Mouse (Mus musculus) MEL (cell line): ENCODE data around the gene Muc2. TPM values are rescaled to one million over a fixed set of nuclear protein-coding genes. Genes with fewer than 3 reads are reported as not detected.

Experiments used
- DNase-seq: peaks from one replicate; pipeline ENCODE4 v3.0.0; 2011; ENCODE audit warnings: low read depth, low spot score
- H3K27ac ChIP-seq: 2 replicates; pipeline ENCODE4 v1.5.1; 2012; ENCODE audit warnings: low read depth, mild to moderate bottlenecking, control low read depth, low read length, moderate library complexity; ENCODE audit not compliant: control insufficient read depth
- H3K27me3 ChIP-seq, 2 experiments: fragments of 150-350 bp in 1 of 2; sonication (generic) in 1 of 2; 2 replicates each; pipeline ENCODE4 v1.6.1; 2012; ENCODE audit warnings: low read length in 2 of 2, mild to moderate bottlenecking in 2 of 2, improper control_type of control experiment in 1 of 2, moderate library complexity in 1 of 2; ENCODE audit not compliant: insufficient read depth in 2 of 2, control insufficient read depth in 1 of 2
- H3K36me3 ChIP-seq, 2 experiments: 2 replicates each; pipeline ENCODE4 v1.6.1; 2012 to 2014; ENCODE audit warnings: low read length in 2 of 2, improper control_type of control experiment in 1 of 2, inconsistent platforms in 1 of 2, mild to moderate bottlenecking in 1 of 2; ENCODE audit not compliant: insufficient read depth in 2 of 2, control insufficient read depth in 1 of 2
- H3K4me1 ChIP-seq, 2 experiments: fragments of 150-350 bp in 1 of 2; sonication (generic) in 1 of 2; 2 replicates each; pipeline ENCODE4 v1.6.1; 2012; ENCODE audit warnings: low read length in 2 of 2, improper control_type of control experiment in 1 of 2, mild to moderate bottlenecking in 1 of 2; ENCODE audit not compliant: insufficient read depth in 2 of 2, control insufficient read depth in 1 of 2
- H3K4me3 ChIP-seq, 2 experiments: fragments of 150-350 bp in 1 of 2; sonication (generic) in 1 of 2; 2 replicates each; pipeline ENCODE4 v1.5.1; 2012; ENCODE audit warnings: low read depth in 2 of 2, low read length in 2 of 2, mild to moderate bottlenecking in 2 of 2, moderate library complexity in 2 of 2, control low read depth in 1 of 2, improper control_type of control experiment in 1 of 2; ENCODE audit not compliant: control insufficient read depth in 1 of 2, insufficient read depth in 1 of 2
- H3K79me2 ChIP-seq: 2 replicates; pipeline ENCODE4 v1.6.1; 2012; ENCODE audit warnings: mild to moderate bottlenecking, low read length, moderate library complexity; ENCODE audit not compliant: control insufficient read depth, poor library complexity, insufficient read depth
- H3K9ac ChIP-seq: 2 replicates; pipeline ENCODE4 v1.6.1; 2012; ENCODE audit warnings: low read depth, mild to moderate bottlenecking, control low read depth, low read length, moderate library complexity; ENCODE audit not compliant: control insufficient read depth, poor library complexity, severe bottlenecking
- H3K9me3 ChIP-seq: fragments of 150-350 bp; sonication (generic); replicated peaks from 2 replicates; pipeline ENCODE4 v1.6.1; 2012; ENCODE audit warnings: mild to moderate bottlenecking, low read length, improper control_type of control experiment, moderate library complexity; ENCODE audit not compliant: insufficient read depth
- BHLHE40 ChIP-seq: IDR thresholded peaks from 2 replicates; pipeline ENCODE4 v1.6.1; 2012; ENCODE audit warnings: low read depth, mild to moderate bottlenecking, inconsistent platforms, low read length, improper control_type of control experiment, borderline replicate concordance
- CHD2 ChIP-seq: IDR thresholded peaks from 2 replicates; pipeline ENCODE4 v1.6.1; 2011; ENCODE audit warnings: low read length, improper control_type of control experiment
- E2F4 ChIP-seq: IDR thresholded peaks from 2 replicates; pipeline ENCODE4 v1.6.1; 2011; ENCODE audit warnings: low read depth, low read length, improper control_type of control experiment, borderline replicate concordance
- ELF1 ChIP-seq: IDR thresholded peaks from 2 replicates; pipeline ENCODE4 v1.6.1; 2014; ENCODE audit warnings: low read depth, mild to moderate bottlenecking, inconsistent platforms, low read length, improper control_type of control experiment, moderate library complexity
- EP300 ChIP-seq, 2 experiments: IDR thresholded peaks; 2 replicates each; pipeline ENCODE4 v1.6.1; 2011; ENCODE audit warnings: improper control_type of control experiment in 2 of 2, low read length in 2 of 2, low read depth in 1 of 2, mild to moderate bottlenecking in 1 of 2
- GABPA ChIP-seq: IDR thresholded peaks from 2 replicates; pipeline ENCODE4 v1.6.1; 2012; ENCODE audit warnings: low read depth, mild to moderate bottlenecking, inconsistent platforms, low read length, improper control_type of control experiment, moderate library complexity
- GATA1 ChIP-seq: IDR thresholded peaks from 2 replicates; pipeline ENCODE4 v1.6.1; 2011; ENCODE audit warnings: low read depth, low read length, improper control_type of control experiment
- JUND ChIP-seq: IDR thresholded peaks from 2 replicates; pipeline ENCODE4 v1.6.1; 2011; ENCODE audit warnings: low read depth, mild to moderate bottlenecking, improper control_type of control experiment, low read length
- KAT2A ChIP-seq: conservative IDR thresholded peaks from 2 replicates; pipeline ENCODE4 v1.6.1; 2012; ENCODE audit warnings: low read depth, low read length, improper control_type of control experiment, inconsistent platforms
- MAFK ChIP-seq: IDR thresholded peaks from 2 replicates; pipeline ENCODE4 v1.6.1; 2011; ENCODE audit warnings: low read depth, mild to moderate bottlenecking, low read length, improper control_type of control experiment, borderline replicate concordance
- MAX ChIP-seq: IDR thresholded peaks from 2 replicates; pipeline ENCODE4 v1.6.1; 2011; ENCODE audit warnings: low read length, improper control_type of control experiment
- MAZ ChIP-seq: IDR thresholded peaks from 2 replicates; pipeline ENCODE4 v1.6.1; 2012; ENCODE audit warnings: low read depth, mild to moderate bottlenecking, inconsistent platforms, low read length, improper control_type of control experiment
- MEF2A ChIP-seq: IDR thresholded peaks from 2 replicates; pipeline ENCODE4 v1.6.1; 2014; ENCODE audit warnings: low read depth, mild to moderate bottlenecking, inconsistent platforms, low read length, improper control_type of control experiment; ENCODE audit not compliant: poor library complexity, insufficient replicate concordance, severe bottlenecking; ENCODE audit errors: extremely low read depth
- MXI1 ChIP-seq: IDR thresholded peaks from 2 replicates; pipeline ENCODE4 v1.6.1; 2011; ENCODE audit warnings: mild to moderate bottlenecking, low read depth, low read length, improper control_type of control experiment
- MYB ChIP-seq: IDR thresholded peaks from 2 replicates; pipeline ENCODE4 v1.6.1; 2011; ENCODE audit warnings: mild to moderate bottlenecking, low read depth, low read length, improper control_type of control experiment
- MYC ChIP-seq: IDR thresholded peaks from 2 replicates; pipeline ENCODE4 v1.6.1; 2011; ENCODE audit warnings: low read depth, mild to moderate bottlenecking, low read length, improper control_type of control experiment, moderate library complexity
- NELFE ChIP-seq: IDR thresholded peaks from 2 replicates; pipeline ENCODE4 v1.6.1; 2011; ENCODE audit warnings: low read depth, low read length, improper control_type of control experiment
- NRF1 ChIP-seq: IDR thresholded peaks from 2 replicates; pipeline ENCODE4 v1.6.1; 2014; ENCODE audit warnings: low read depth, mild to moderate bottlenecking, inconsistent platforms, low read length, improper control_type of control experiment, moderate library complexity; ENCODE audit not compliant: poor library complexity, insufficient read depth, severe bottlenecking
- POLR2A ChIP-seq, 2 experiments: IDR thresholded peaks; 2 replicates each; pipeline ENCODE4 v1.6.1; 2011 to 2012; ENCODE audit warnings: low read length in 2 of 2, mild to moderate bottlenecking in 2 of 2, control low read depth in 1 of 2, improper control_type of control experiment in 1 of 2, low read depth in 1 of 2, moderate library complexity in 1 of 2; ENCODE audit not compliant: control insufficient read depth in 1 of 2, insufficient read depth in 1 of 2, poor library complexity in 1 of 2
- POLR2AphosphoS2 ChIP-seq: IDR thresholded peaks from 2 replicates; pipeline ENCODE4 v1.6.1; 2011; ENCODE audit warnings: low read length, improper control_type of control experiment
- RAD21 ChIP-seq: IDR thresholded peaks from 2 replicates; pipeline ENCODE4 v1.6.1; 2011; ENCODE audit warnings: mild to moderate bottlenecking, low read depth, low read length, improper control_type of control experiment
- RCOR1 ChIP-seq: IDR thresholded peaks from 2 replicates; pipeline ENCODE4 v1.6.1; 2012; ENCODE audit warnings: low read depth, mild to moderate bottlenecking, inconsistent platforms, low read length, improper control_type of control experiment
- SIN3A ChIP-seq: IDR thresholded peaks from 2 replicates; pipeline ENCODE4 v1.6.1; 2012; ENCODE audit warnings: low read length, improper control_type of control experiment, inconsistent platforms
- SMC3 ChIP-seq: IDR thresholded peaks from 2 replicates; pipeline ENCODE4 v1.6.1; 2011; ENCODE audit warnings: low read depth, low read length, improper control_type of control experiment
- TAL1 ChIP-seq: IDR thresholded peaks from 2 replicates; pipeline ENCODE4 v1.6.1; 2012; ENCODE audit warnings: mild to moderate bottlenecking, inconsistent platforms, low read length, moderate library complexity, mixed read lengths
- UBTF ChIP-seq: IDR thresholded peaks from 2 replicates; pipeline ENCODE4 v1.6.1; 2012; ENCODE audit warnings: low read depth, mild to moderate bottlenecking, inconsistent platforms, low read length, improper control_type of control experiment, moderate library complexity, borderline replicate concordance; ENCODE audit not compliant: insufficient read depth
- ZC3H11A ChIP-seq: IDR thresholded peaks from 2 replicates; pipeline ENCODE4 v1.6.1; 2012; ENCODE audit warnings: low read depth, mild to moderate bottlenecking, inconsistent platforms, low read length, improper control_type of control experiment
- ZMIZ1 ChIP-seq: IDR thresholded peaks from 2 replicates; pipeline ENCODE4 v1.6.1; 2012; ENCODE audit warnings: low read depth, mild to moderate bottlenecking, inconsistent platforms, low read length, improper control_type of control experiment, moderate library complexity
- ZNF384 ChIP-seq: IDR thresholded peaks from 2 replicates; pipeline ENCODE4 v1.6.1; 2012; ENCODE audit warnings: low read depth, mild to moderate bottlenecking, inconsistent platforms, low read length, improper control_type of control experiment
- polyA plus RNA-seq, 2 experiments: library from polyadenylated mRNA; stranded (reverse) in 1 of 2; unstranded in 1 of 2; fragments of >175 nt in 1 of 2; fragments of >200 nt in 1 of 2; gene quantifications; 2 replicates each; pipeline versions ENCODE4 v1.2.1 to v1.2.4; 2012; ENCODE audit warnings: low replicate concordance in 2 of 2, low read depth in 1 of 2; ENCODE audit not compliant: insufficient read length in 2 of 2, insufficient read depth in 1 of 2, missing spikeins in 1 of 2
- total RNA-seq: library from RNA; depleted of rRNA; stranded (reverse); fragments of 300-350 nt; gene quantifications from 2 replicates; pipeline ENCODE4 v1.2.3, GENCODE M21; 2012

Muc2 gene
- total and polyA plus RNA-seq, 3 experiments = 0.04 TPM; not detected in 2

- DNase-seq = no peak
- H3K4me1 ChIP-seq = no peaks in the 10 kb centered on the region
- no peak overlapping the region for H3K9ac ChIP-seq
- TF ChIP-seq GATA1 (no peak), UBTF (no peak), MAFK (no peak), MYB (no peak), ZC3H11A (no peak), GABPA (no peak), ZNF384 (no peak), SIN3A (no peak), MAZ (no peak), BHLHE40 (no peak), ZMIZ1 (no peak), RCOR1 (no peak), MXI1 (no peak), SMC3 (no peak), KAT2A (no peak), NRF1 (no peak), CHD2 (no peak), EP300 (IDR thresholded peaks at IDR 0.05; ENCODE audit: low read depth in 1 of 2, low read length in 2 of 2) (no peak)
- H3K27me3 ChIP-seq = peaks cover 5 to 7% of the 10 kb centered on the region in 2 experiments; a peak in 3 of 4 replicates
- no peak overlapping the region for H3K27ac ChIP-seq
- no peaks in the 10 kb centered on the region for H3K79me2 ChIP-seq
- no peaks in the 10 kb centered on the region for H3K9me3 ChIP-seq
- H3K4me3 ChIP-seq = no peak overlapping the region
- H3K36me3 ChIP-seq = no peaks in the 10 kb centered on the region
Observed at GRCm38 (mm10) chr7:141678922-141679321, 11.2 kb upstream of the Muc2 start.

- DNase-seq = no peak
- no peaks in the 10 kb centered on the region for H3K9me3 ChIP-seq
- no peaks in the 10 kb centered on the region for H3K36me3 ChIP-seq
- no peak overlapping the region for H3K27ac ChIP-seq
- TF ChIP-seq UBTF = no peak
- no peak for TF ChIP-seq MEF2A
- no peak for TF ChIP-seq JUND
- no peak for TF ChIP-seq KAT2A
- TF ChIP-seq TAL1 = no peak
- no peak for TF ChIP-seq EP300 (IDR thresholded peaks at IDR 0.05; ENCODE audit: low read depth in 1 of 2, low read length in 2 of 2)
- no peak for TF ChIP-seq POLR2A (IDR thresholded peaks at IDR 0.05; ENCODE audit: control insufficient read depth in 1 of 2, insufficient read depth in 1 of 2, low read depth in 1 of 2, low read length in 2 of 2, poor library complexity in 1 of 2)
- no peak for TF ChIP-seq RCOR1
- TF ChIP-seq E2F4 = no peak
- TF ChIP-seq SIN3A = no peak
- TF ChIP-seq RAD21 = no peak
- no peak for TF ChIP-seq ELF1
- no peak for TF ChIP-seq POLR2AphosphoS2
- no peak for TF ChIP-seq NELFE
- TF ChIP-seq MYB = no peak
- TF ChIP-seq MAX = no peak
- TF ChIP-seq MYC = no peak
- no peaks in the 10 kb centered on the region for H3K79me2 ChIP-seq
- no peaks in the 10 kb centered on the region for H3K4me1 ChIP-seq
- H3K4me3 ChIP-seq = no peak overlapping the region
- no peak overlapping the region for H3K9ac ChIP-seq
- peaks cover 1 to 3% of the 10 kb centered on the region in 2 experiments; a peak in 2 of 4 replicates for H3K27me3 ChIP-seq
Observed at GRCm38 (mm10) chr7:141687330-141687729, 2.8 kb upstream of the Muc2 start.
